Mouse (Mus musculus) cerebellum, postnatal 36 days (tissue): ENCODE results near the gene Gadd45a.

Source experiments
- DNase-seq, 2 experiments: peaks; one replicate each; pipeline ENCODE4 v3.0.0; 2021 to 2022; ENCODE audit warnings: mixed read lengths in 2 of 2

Gene Gadd45a

DNA sequence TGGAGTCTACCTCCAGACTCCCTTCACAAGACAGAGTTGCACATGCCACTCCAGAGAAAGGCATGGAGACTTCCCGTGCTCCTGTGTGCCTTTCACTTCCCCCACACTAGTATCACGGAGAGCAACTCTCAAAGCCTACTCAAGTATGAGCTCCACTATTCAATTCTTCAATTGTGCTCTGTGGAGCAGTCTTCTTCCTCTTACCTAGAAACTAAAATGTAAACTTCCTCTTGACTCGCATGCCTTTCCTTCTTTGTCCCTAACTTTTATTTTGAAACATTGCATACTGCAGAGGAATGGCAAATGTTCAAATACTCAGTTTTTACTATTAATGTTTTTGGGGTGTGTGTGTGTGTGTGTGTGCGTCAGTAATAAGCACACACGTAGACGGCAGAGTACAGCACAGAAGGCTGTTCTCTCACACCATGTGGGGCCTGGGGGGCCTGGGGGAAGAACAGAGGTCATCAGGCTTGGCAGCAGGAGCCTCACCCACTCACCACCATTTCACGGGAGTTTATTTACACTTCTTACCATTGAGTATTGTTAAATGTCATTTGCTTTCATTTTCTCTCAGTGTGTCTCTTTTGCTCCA, 20.6 kb downstream of the Gadd45a start:
- DNase-seq: no peak

DNA sequence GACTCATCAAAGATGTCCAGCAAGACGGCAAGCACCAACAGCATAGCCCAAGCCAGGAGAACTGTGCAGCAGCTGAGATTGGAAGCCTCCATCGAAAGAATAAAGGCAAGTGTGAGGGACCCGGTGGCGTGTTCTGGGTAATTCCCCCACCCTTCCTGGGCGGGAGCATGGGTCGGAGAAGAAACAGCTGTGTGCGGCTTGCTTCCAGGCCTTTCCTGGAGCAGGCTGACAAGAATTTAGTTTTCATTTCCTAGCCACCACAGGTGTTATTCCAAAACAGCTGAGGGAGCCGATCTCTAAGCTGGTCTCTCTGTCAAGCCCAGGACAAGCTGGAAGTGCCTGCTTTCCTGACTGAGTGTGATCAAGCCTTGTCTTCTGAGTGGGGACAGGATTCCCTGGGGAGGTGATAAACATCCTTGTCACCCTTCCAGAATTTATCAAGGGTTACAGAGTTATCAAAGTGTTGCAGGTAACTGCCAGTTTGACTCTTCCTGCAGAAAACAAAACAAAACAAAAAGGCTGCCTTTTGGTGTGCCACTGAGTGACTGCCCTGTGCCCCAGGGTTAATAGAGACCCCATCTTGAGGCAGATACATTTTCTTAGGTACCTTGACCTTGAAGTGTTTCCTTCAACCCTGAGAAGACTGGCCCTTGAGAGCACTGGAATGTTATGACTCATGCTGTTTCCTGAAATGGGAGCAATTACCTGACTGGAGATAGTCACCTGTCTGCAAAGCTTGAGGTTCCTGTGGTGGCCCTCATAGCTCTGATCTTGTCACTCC, 21.3 kb downstream of the Gadd45a start:
- DNase-seq: no peak

DNA sequence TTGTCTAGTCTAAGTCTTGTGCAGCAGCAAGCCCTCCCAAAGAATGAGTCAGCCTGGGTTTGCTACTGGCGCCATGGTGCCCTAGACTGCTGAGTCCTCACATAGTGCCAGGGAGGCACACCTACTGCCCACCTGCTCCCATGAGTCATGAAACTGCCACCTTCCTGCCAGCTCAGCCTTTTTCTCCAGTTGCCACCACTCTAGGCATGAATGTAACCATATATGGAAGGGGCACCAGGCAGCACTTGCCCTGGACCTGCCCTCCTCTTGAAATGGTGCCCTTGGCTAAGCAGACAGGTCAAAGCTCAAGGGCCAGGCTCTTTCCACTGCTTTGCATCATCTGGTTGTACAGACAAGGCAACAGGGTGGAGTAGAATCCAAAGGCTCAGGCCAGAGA, 22.6 kb downstream of the Gadd45a start:
- no peak for DNase-seq

DNA sequence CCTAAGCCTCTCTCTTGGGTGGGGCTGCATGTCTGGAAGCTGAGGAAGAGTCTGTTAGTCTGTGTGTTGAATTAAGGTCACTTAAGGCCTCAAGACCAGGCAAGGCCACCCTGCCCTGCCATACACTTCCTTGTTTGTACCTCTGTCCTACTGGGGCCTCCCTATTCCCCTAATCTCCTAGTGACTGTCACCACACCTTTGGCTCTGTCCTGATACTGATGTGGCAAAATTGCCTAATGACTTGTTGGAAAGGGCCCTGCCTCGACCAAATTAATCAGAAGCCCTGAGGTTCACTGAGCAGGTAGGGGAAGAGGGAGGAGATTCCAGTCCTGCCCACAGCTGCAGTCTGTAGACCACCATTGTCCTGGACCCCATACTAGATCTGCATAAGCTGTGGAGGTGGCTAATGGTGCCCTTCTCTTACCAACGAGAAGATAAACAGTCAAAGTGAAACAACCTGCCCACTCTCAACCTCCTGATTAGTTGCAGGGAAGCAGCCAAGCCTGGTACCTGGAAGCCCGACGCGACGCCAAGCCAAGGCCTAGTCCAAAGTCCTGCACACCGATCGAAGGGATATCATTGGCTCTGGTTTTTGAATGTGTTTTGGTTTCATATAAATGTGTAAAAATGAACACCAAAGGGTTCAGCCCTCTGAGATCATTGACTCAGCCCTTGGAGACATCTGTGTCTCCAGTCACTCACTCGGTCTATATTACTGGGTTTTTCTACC, 23.1 kb downstream of the Gadd45a start:
- DNase-seq: no peak

DNA sequence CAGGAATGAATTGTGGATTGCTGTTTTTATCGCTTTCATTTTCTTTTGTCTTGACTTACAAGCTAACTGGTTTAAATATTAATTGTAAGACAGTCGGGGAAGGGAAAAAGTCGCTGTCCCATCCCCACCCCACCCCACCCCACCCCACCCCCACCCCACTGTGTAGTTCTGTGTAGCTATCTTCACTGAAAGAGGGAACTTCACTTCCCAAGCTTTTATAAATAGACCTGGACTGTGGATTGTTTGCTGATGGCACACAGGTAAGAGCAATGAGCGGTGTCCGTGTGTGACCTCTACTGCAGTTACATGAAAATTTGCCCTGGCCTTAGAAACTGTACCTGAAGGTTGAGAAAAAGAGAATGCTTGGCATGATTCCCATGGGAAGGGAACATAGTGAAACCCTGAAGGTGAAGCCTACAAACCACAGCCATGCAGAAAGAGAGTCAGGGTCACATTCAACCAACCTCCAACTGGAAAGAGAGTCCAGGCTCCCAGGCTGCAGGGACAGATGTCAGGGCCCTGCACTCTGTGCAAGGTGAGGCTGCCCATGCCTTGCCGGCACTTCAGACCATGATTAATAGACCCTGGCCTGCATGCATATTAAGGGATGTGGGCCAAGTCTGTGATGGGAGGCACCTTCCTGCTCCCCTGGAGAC, 23.8 kb downstream of the Gadd45a start:
- DNase-seq: no peak

DNA sequence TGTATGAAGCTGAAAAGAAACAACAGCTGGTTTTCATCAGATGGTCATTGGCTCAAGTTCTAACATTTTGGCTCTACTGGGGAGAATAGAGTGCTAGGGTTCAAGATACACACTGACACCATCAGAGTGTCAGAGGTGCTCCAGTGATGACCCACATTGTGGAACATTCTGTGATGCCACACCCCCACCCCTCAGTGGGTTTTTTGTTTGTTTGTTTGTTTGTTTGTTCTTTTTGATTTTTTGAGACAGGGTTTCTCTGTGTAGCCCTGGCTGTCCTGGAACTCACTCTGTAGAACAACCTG, 26.1 kb downstream of the Gadd45a start:
- no peak for DNase-seq

DNA sequence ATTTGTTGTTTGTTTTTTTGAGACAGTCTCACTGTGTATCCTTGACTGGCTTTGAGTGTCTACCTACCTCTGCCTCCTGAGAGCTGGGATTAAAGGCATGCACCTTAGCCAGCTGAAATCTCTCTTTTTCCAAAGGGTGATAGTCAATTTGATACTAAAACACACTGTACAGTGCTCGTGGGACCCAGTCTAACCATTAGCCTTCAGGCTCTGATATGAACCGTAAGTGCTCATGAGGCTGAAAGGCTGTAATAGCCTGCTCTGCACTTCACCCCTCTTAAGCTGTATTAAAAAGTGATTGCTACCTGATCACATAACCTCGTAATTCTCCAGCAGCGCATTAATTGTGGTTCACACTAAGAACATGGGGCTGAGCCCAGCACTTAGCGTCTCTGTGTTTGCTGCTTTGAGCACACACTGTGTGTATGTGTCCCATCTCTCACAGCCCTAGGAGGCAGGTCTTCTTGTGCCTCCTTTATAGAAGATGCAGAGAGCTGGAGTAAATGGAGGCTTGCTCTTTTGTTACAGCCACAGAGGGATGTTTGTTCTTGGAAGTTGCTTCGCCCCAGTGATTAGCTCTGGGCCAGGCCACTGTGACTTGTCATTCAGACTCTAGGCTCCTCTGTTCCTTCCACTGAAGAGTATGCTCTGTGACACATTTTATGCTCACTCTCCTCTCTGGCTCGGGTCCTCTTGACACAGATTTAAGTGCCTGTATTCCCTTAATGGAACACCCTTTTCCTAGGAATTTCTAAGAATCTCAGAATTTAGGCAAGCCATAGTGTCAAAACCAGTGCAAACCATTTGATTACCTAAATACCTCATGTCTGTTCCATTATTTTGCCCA, 26.7 kb downstream of the Gadd45a start:
- DNase-seq: no peak

DNA sequence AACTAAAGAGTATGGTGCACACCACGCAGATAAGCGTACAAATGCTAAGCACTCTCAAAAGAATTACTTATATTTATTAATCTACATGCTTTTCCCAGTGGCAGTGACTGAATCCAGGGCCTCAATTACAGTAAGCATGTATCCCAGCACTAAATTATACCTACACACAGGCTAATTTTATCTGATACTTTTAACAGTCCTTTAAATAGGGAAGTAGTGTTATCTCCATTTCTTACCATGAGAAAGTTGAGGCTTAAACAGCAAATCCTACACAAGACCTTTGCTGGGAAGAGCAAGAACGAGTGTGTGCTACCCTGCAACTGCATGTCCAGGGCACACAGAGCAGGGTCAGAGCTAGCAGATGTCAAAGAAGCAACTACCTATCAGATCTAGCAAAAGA, 27.4 kb downstream of the Gadd45a start:
- DNase-seq: no peak

DNA sequence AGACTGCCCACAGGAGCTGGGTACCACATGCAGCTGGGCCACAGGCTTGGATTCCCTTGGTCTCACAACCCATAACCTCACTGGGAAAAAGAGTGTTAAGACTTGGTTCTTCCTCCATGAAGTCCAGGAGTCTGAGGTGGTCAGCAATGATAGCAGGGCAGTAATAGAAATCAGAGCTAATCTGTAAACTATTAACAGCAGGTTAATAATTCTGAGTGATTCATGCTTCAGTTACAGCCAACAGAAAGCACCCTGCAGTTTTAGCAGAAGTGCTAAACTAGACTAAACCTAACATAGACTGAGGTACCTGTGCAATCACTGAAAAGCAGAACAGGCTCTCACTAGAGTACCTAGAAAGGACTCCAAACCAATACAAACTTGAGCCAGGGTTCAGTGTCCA, 37.5 kb downstream of the Gadd45a start:
- DNase-seq: no peak

DNA sequence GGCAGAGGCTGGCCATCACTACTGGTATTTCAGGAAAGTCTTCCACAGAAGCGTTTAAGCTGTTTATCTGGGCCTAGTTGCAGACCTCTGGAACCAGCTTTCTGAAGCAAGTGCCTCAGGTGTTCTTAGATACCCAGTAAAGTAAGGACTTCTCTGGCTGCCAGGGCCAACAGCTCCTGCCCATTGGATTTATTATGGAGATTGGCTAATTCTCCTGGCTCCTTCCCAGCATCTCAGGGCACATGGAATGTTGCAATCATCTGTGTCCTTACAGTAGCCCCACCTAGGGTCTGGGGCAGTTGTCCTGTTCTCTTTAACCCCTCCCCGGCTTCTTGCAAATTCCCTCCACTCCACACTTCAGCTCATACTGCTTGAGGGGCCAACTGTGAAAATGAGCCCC, 38.6 kb downstream of the Gadd45a start:
- no peak for DNase-seq

DNA sequence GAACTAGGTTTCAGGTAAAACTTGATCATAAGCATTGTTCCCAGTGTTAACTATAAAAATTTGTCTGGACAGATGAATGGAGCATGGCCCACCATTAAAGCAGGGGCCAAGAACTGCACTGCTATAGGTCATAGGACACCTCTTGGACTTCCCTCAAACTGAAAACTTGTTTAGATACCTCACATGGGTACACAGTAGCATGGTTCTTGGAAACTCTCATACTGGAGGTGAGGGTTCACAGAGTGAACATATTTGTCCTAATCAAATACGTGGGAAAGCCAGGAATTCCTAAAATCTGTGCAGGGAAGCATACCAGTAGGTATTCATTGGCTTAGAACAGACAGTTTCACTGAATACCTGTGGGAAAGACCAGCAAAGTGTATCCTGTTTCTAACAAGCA, 41.0 kb downstream of the Gadd45a start:
- no peak for DNase-seq

DNA sequence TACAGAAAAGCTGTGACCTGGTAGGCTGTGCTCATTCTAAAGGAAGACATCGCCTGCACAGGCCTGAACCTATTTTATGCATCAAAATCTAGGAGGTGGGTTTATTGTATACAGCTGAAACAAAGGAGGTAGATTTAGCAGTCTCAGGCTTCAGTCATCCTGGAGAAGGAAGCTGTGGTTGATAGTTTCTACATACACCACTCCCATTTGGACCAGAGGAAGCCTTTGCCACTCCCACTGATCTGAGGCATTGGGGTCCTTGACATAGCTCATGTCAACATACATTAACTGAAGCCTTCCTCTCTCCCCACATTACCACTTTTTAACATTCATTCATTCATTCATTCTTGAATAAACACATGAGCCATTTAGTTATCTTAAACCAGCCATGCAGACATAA, 41.4 kb downstream of the Gadd45a start:
- DNase-seq: no peak

DNA sequence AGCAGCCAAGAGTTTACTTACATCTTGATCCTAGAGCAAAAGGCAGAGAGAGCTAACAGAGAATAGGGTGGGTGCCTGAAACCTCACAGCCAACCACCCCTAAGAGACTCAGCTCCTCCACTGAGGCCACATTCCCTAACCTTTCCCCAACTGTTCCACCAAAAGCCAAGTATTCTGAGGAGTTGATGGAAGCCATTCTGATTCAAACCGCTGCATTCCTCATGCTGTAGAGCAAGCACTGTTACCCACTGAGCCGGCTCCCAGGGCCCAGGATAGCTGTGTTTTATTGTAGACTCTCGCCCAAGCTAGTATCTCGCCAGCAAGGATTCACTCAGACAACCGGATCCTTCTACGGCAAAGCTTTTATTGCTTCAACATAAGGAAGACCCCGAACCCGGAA, 42.3 kb downstream of the Gadd45a start:
- DNase-seq: no peak

DNA sequence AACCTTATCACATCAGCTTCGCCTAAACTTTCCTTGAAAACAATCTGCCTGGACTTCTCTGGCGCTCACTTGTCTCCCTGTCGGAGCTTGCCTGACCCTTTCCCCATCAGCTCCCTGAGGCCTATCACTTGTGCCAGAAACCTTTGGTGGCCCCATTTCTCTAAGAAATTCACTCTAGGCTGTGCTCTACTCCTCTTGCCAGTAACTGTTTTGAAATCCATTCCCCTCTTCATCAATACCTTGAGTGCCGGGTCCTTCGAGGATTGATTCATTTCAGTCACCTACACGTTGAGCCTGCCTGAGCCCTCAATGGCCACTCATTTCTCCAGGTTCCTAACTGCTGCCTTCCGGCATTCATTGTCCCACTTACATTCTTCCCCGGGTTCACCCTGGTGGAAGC, 44.5 kb downstream of the Gadd45a start:
- DNase-seq: no peak

DNA sequence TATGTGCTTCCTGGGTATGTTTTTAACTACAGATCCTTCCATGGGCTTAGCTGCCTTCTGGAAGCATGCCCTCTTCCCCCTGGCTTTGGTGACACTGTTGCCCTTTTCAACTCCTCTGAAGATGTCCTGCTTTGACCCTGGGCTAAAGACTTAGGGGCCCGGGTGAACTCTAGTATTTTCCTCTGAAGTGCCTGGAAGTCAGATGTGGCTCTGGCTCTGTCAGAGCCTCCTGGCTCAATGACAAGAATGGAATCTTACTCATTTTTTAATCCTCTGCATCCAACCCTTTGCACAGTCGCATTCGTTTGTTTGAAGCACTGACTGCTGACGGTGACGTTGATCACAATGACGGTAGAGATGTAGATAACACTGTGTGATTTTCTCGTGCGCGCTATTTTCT, 45.0 kb downstream of the Gadd45a start:
- DNase-seq: no peak

DNA sequence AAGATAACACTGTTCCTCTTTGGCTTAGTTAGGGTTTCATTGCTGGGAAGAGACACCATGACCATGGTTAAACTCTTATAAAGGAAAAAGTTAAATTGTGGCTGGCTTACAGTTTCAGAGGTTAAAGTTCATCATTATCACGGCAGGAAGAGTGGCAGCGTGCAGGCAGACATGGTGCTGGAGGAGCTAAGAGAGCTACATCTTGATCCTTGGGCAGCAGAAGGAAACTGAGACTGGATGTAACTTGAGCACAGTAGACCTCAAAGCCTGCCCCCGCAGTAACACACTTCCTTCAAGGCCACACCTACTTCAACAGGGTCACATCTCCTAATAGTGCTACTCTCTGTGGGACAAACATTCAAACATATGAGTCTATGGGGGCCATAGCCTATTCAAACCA, 47.7 kb downstream of the Gadd45a start:
- DNase-seq: no peak

DNA sequence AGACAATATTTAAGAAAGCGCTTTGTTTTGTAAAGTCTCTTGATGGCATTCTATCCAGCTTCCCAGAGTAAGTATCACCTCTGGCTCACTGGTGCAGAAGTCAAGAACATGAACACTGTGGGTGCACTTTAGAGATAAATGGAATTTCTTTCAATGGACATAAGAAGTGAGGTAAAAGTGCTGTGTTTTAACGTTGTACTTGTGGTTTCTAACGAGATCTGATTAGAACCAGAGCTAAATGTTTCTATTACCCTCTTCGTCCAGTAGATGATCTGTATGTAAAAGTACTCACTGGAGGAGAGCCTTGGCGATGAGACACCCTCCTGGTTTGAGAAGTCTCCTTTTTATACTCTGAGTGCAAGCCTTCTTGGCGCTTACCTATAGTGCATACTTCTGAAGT, 48.2 kb downstream of the Gadd45a start:
- no peak for DNase-seq

DNA sequence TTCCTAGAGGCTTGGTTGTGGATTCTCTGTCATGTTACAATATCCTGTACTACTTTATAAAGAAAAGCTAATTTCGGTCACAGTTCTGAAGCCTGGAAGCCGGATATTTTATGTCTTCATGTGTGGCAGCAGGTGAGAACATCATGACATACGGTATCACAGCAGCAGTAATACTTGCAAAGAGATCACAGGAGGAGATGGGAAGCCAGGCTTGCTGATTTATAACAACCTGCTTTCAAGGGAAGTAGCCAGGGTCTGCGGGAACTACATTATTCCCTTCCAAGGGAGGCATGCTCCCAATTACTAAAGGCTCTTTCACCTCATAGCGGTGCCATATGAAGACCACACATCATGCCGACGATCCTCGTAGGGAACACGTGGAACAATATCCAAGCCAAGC, 48.9 kb downstream of the Gadd45a start:
- DNase-seq: no peak

DNA sequence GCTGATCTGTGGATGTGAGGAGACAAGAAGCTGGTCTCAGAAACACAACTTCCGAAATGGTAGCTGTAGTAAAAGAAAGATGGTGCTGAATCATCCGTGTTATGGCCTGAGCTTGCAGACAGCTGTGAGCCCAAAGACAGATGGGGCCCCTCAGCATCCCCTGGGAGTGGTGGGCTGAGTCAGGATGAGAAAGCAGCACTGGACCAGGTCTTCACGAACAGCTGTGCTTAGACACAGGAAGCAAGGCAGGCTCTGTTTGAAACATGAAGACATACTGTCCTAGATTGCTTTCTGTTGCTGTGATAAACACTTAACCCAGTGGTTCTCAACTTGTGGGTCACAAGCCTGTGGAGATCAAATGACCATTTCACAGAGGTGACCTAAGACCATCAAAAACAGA, 49.6 kb downstream of the Gadd45a start:
- DNase-seq: no peak

DNA sequence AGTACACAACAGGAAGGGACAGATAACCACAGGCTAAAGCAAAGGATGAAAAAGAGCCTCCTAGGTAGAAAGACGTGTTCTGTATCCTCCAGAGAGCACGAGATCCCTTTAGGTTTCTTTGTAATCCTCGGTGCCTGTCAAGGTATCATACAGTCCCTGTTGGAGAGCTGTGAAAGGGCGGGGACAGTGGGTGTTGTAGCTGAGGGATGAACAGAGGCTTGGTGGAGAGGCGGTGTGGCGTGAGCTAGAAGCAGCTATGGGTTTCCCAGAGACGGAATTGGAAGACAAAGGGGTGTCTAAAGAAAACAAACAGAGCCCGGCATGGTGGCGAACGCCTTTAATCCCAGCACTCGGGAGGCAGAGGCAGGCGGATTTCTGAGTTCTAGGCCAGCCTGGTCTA, 51.2 kb downstream of the Gadd45a start:
- no peak for DNase-seq

DNA sequence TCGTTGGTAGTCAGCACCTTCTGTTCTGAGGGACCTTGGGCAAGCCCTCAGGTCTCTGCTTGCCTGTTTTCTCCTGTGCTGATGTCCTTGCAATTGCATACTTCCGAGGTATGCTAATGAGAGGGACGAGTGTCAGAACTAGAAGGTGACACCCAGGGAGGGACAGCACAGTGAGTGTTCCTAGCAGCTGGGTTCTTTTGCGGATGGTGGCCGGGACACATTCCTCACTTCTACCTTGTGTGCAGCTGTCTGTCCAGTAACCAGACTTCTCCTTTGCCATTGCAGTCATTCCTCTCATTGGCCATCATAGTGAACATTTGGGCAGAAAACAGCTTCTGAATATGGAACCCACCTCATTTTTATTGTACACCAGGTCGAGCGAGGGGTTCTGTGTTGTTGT, 51.8 kb downstream of the Gadd45a start:
- no peak for DNase-seq
